Mouse (Mus musculus) testis, adult 2 months (tissue): ENCODE measurements at regions not wholly inside any gene's neighbourhood (a gene's known extent, or its start where the extent isn't known, plus 50 kb on each side); places are given as distances from the start of the nearest gene placed in this dataset.

Experiments
- H3K27ac ChIP-seq: fragments of 200-500 bp; 2 replicates; pipeline ENCODE4 v1.5.1; 2012; ENCODE audit warnings: low read depth, low read length; ENCODE audit not compliant: control insufficient read depth, insufficient read depth
- H3K27me3 ChIP-seq: fragments of 200-500 bp; 2 replicates; pipeline ENCODE4 v1.6.1; 2012; ENCODE audit warnings: mild to moderate bottlenecking, low read length, moderate library complexity; ENCODE audit not compliant: control insufficient read depth, insufficient read depth
- H3K36me3 ChIP-seq: fragments of 200-500 bp; 2 replicates; pipeline ENCODE4 v1.6.1; 2012; ENCODE audit warnings: mild to moderate bottlenecking, low read length; ENCODE audit not compliant: control insufficient read depth, insufficient read depth
- H3K4me1 ChIP-seq: fragments of 200-500 bp; 2 replicates; pipeline ENCODE4 v1.6.1; 2012; ENCODE audit warnings: low read length; ENCODE audit not compliant: control insufficient read depth, insufficient read depth
- H3K4me3 ChIP-seq: fragments of 200-500 bp; 2 replicates; pipeline ENCODE4 v1.5.1; 2012; ENCODE audit warnings: low read depth, mild to moderate bottlenecking, low read length, moderate library complexity, mixed read lengths; ENCODE audit not compliant: control insufficient read depth
- CTCF ChIP-seq: fragments of 200-500 bp; IDR thresholded peaks from 2 replicates; pipeline ENCODE4 v1.5.1; 2012; ENCODE audit warnings: low read depth, mild to moderate bottlenecking, inconsistent platforms, low read length, moderate library complexity; ENCODE audit not compliant: control insufficient read depth, insufficient read depth, insufficient replicate concordance
- POLR2A ChIP-seq: fragments of 200-500 bp; IDR thresholded peaks from 2 replicates; pipeline ENCODE4 v1.6.1; 2012; ENCODE audit warnings: low read depth, mild to moderate bottlenecking, inconsistent platforms, low read length, moderate library complexity; ENCODE audit not compliant: control insufficient read depth

DNA sequence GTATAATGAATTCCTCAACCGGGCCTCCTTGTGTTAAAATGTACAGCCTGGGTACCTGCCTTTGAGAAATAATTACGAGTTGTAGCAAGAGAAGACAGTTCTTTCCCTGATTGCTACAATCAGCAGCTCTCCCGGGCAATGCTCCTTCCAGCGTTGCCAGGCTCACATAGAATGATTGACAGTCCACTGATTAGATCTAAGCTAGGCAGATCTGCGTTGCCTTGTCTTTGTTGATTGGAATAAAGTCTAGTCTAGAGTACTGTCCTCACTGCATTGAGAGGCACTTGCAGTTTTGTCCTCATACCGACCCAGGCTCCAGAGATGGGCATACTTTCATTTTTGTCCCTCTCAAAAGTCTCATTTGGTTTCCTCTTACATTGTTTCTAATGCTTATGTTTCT, 238.6 kb downstream of the Pdha2 start:
- Histone ChIP-seq H3K4me1 (no peaks in the 10 kb centered on the region), H3K27me3 (no peaks in the 10 kb centered on the region)

GRCm38 (mm10) chr3:140969892-140970880, 242.0 kb downstream of the Pdha2 start:
- Histone ChIP-seq H3K27ac (no peak overlapping the region), H3K27me3 (no peaks in the 10 kb centered on the region), H3K4me3 (no peak overlapping the region), H3K4me1 (no peaks in the 10 kb centered on the region), H3K36me3 (no peaks in the 10 kb centered on the region)
- TF ChIP-seq POLR2A: no peak
- TF ChIP-seq CTCF: no peak

More for the DNA sequence above, 238.6 kb downstream of the Pdha2 start:
- TF ChIP-seq CTCF (no peak), POLR2A (no peak)
- Histone ChIP-seq H3K4me3 (no peak overlapping the region), H3K27ac (no peak overlapping the region), H3K36me3 (no peaks in the 10 kb centered on the region)

GRCm38 (mm10) chr3:140968556-140968955, 243.6 kb downstream of the Pdha2 start:
- H3K27ac ChIP-seq: no peak overlapping the region
- H3K4me1 ChIP-seq: no peaks in the 10 kb centered on the region
- H3K36me3 ChIP-seq: no peaks in the 10 kb centered on the region
- no peak for TF ChIP-seq POLR2A
- no peak for TF ChIP-seq CTCF
- H3K27me3 ChIP-seq: no peaks in the 10 kb centered on the region
- H3K4me3 ChIP-seq: no peak overlapping the region

DNA sequence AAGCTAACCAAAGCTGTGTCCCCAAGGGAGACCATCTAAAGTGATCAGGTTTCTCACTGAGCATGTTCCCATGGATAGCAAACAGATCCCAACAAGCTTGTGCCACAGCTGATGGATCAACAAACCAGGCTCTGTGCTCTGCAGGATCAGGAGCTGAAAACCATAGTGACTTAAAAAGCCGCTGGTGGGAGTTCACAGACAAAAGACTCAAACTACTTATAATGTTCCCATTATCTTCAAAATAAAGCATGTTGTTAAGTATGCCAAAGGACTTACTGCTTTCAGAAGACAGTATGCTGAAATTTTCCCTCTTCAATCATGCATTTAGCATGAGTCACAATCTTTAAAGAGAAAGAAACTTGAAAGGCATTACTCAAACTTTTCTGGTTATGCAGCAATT, 254.5 kb downstream of the Pdha2 start:
- H3K27ac ChIP-seq: no peak overlapping the region
- no peaks in the 10 kb centered on the region for H3K4me1 ChIP-seq
- H3K36me3 ChIP-seq: no peaks in the 10 kb centered on the region
- TF ChIP-seq CTCF (no peak), POLR2A (no peak)
- no peaks in the 10 kb centered on the region for H3K27me3 ChIP-seq
- H3K4me3 ChIP-seq: no peak overlapping the region

DNA sequence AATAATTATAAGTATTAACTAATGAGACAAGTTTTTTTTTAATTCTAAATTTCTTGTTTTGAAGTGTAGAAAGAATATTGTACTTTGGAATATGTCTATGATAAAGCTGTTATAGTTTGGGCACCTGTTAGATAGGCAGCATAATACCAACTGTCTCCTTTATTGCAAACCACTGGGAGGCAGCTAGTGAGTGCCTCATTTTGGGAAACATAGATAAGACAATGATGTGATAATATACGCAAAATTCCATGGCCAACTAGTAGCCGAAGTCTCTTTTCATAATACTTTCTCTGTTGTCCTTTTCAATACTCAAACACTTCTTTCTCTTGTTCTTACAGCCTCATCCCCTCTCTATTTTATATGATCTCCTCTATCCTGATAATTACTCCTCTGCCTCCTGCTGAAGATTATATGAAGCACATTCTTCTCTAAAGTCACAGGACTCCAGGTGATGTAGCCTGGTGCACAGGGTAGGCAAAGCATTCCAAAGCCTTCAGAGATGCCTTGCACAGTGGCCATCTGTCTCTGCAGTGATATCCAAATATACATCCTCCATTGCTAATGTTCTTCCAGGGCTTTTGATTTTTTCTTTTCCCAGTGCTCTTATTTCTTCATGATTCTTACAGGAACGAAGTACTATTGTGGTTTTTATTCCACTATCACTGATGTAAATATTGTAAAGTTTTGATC, 259.9 kb downstream of the Pdha2 start:
- TF ChIP-seq POLR2A: no peak
- no peak for TF ChIP-seq CTCF
- Histone ChIP-seq H3K36me3 (no peaks in the 10 kb centered on the region), H3K27ac (no peak overlapping the region), H3K27me3 (no peaks in the 10 kb centered on the region), H3K4me1 (no peaks in the 10 kb centered on the region), H3K4me3 (no peak overlapping the region)

DNA sequence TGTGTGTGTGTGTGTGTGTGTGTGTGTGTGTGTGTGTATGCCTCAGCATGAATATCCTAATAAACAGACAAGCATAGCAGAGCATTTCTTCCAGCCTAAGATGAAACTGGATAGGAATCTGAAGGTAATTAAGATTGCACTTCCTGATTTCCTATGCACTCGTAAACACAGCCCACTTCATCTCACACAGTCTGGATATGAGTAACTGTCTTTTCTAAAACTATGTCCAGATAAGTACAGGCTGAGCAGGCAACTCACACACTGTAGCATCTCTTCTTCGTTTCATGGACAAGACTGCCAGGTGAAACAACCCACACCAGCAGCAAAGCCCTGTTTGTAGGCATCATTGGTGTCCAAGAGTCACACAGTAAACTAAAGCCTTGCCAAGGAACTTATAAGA, 261.1 kb downstream of the Pdha2 start:
- no peak for TF ChIP-seq CTCF
- no peak for TF ChIP-seq POLR2A
- no peak overlapping the region for H3K27ac ChIP-seq
- H3K36me3 ChIP-seq: no peaks in the 10 kb centered on the region
- peak overlapping the region; percentile 39; the same call in 1 of the 2 replicates for H3K4me3 ChIP-seq
- H3K4me1 ChIP-seq: no peaks in the 10 kb centered on the region
- H3K27me3 ChIP-seq: no peaks in the 10 kb centered on the region

GRCm38 (mm10) chr3:140949880-140950662, 262.1 kb downstream of the Pdha2 start:
- H3K36me3 ChIP-seq: no peaks in the 10 kb centered on the region
- H3K27ac ChIP-seq: no peak overlapping the region
- TF ChIP-seq POLR2A: no peak
- no peak for TF ChIP-seq CTCF
- H3K4me3 ChIP-seq: peak overlapping the region; percentile 47; the same call in 1 of the 2 replicates
- H3K4me1 ChIP-seq: no peaks in the 10 kb centered on the region
- H3K27me3 ChIP-seq: no peaks in the 10 kb centered on the region
